Mouse (Mus musculus): ENCODE results near the gene Defa21.
"Not testable (repeated sequence)": the region's sequence is repeated elsewhere in the genome, so short reads cannot be mapped to it uniquely, and the experiment has no call there.

Defa21 gene

GRCm38 (mm10) chr8:21025245-21025644 is at the start of gene Defa21:
Defa21 (plus strand) TSS chr8:21025545.
- DNase-seq (ENCODE audit: low read depth, low spot score): not testable (repeated sequence)

DNA sequence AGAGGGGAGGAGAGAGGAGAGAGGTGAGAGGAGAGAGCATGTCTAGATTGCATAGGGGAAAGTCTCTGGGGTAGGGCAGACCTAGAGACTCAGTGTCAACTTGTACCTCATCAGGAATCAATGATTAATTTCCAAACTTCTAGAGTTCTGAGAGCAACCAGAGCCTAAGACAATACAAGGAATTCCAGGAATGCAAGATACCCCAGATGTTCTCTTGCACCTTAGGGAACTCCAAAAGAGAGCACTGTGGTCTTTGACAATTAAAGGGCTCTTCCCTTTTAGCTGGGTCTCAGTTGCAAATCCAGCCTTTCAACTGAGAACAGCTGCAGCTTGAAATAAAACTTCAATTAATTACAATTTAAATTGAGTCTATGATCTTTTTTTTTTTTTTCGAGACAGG is 45.5 kb upstream of the Defa21 start:
- no peak for DNase-seq (ENCODE audit: low read depth, low spot score)

DNA sequence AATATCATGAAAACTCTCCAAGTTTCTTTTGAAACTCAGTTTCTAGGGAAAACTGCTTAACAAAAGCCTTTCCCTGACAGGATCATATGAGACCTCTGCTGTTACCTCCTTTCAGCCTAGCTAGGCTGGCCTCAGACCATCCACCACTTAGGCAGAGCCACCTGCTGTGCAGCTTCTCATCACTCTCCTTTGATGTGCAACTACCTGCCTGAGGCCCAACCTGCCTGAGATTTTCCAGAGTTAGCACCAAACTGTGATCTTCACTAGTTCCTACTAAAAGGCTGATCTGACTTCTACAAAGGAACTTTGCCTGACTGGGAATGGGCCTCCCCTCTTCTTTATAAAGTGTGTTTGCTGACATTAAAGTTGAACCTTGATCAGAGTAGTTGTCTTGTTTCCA is 31.3 kb upstream of the Defa21 start:
- DNase-seq (ENCODE audit: low read depth, low spot score): not testable (repeated sequence)

DNA sequence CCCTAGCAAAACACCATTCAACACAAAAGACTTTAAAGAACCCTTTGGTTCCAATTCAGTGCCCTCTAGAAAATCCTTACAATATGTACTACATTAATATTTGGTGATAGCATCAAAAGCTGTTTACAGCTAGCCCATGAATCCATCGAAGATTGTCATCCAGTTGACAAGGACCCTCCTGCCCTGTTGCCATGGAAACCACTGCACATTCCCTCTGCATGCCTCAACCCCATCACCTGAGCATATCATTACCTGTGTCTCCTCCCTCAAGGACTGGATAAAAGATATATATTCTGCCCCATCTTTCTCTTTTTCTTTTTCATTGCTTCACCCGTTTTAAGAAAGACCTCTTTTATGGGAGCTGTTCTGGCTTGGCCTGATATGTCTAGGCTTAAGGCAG is 28.6 kb upstream of the Defa21 start:
- no peak for DNase-seq (ENCODE audit: low read depth, low spot score)

DNA sequence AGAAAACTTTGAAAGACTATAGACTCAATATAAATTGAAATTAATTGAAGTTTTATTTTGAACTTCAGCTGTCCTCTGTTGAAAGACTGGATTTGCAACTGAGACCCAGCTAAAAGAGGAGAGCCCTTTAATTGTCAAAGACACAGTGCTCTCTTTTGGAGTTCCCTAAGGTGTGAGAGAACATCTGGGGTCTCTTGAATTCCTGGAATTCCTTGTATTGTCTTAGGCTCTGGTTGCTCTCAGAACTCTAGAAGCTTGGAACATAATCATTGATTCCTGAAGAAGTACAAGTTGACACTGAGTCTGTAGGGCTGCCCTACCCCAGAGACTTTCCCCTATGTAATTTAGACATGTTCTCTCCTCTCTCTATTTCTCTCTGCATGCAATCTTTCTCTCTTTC is 28.1 kb upstream of the Defa21 start:
- DNase-seq (ENCODE audit: low read depth, low spot score): no peak

GRCm38 (mm10) chr8:21001171-21001570 is 24.2 kb upstream of the Defa21 start:
- DNase-seq (ENCODE audit: low read depth, low spot score): no peak

- DNase-seq (ENCODE audit: low read depth, low spot score): no peak
Observed at GRCm38 (mm10) chr8:21006801-21007200, 18.5 kb upstream of the Defa21 start.

DNA sequence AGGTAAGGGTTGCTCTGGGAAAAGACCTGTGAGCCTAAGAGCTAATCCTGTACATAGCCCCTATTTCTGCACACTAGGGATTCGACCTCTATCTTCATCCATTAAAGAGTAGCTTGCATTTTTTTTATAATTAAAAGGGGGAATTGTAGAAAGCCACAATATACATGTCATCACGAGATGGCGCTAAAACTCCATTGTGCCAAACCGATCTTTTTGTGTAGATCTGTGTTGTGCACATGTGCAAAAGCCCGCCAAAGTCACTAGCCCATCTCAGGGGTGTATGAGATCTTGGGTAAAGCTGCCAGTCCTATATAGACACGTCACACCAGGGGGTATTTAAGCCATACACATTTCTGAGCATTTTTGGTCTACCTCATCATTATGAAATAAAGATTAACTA is 16.8 kb upstream of the Defa21 start:
- peak; percentile 31 for DNase-seq (ENCODE audit: low read depth, low spot score)

- DNase-seq (ENCODE audit: low read depth, low spot score): not testable (repeated sequence)
Observed at GRCm38 (mm10) chr8:21010548-21010947, 14.8 kb upstream of the Defa21 start.

DNA sequence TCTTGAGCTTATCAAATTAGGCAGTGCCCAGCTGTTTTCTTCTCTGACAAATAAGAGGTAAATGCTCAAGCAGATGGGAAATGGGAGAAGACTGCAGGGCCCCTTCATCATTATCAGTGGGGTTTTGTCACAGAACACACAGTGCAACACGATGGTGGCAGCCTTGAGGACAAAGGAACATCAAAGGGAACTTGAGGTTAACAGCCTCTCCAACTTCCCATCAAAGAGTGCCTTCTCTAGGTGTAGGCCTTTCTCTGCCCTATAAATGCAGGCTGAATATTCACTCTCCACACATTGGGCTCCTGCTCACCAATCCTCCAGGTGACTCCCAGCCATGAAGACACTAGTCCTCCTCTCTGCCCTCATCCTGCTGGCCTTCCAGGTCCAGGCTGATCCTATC is 29.4 kb downstream of the Defa21 start, which contains the start of gene Defa23:
Gene Defa23 (plus strand): TSS at position 301 of the 400 bp plus-strand sequence.
- DNase-seq (ENCODE audit: low read depth, low spot score): not testable (repeated sequence)

- DNase-seq (ENCODE audit: low read depth, low spot score): not testable (repeated sequence)
Observed at GRCm38 (mm10) chr8:21064738-21065137, 39.4 kb downstream of the Defa21 start, which contains the start of gene Defa35. Defa35 (plus strand) TSS chr8:21065038.
